Mouse (Mus musculus) T-cell, adult 2 months (primary cell): ENCODE data around the gene Bcas2.

ENCODE experiments used
- DNase-seq: peaks from one replicate; pipeline ENCODE4 v3.0.0; 2022; ENCODE audit warnings: low spot score

Bcas2 gene

DNA sequence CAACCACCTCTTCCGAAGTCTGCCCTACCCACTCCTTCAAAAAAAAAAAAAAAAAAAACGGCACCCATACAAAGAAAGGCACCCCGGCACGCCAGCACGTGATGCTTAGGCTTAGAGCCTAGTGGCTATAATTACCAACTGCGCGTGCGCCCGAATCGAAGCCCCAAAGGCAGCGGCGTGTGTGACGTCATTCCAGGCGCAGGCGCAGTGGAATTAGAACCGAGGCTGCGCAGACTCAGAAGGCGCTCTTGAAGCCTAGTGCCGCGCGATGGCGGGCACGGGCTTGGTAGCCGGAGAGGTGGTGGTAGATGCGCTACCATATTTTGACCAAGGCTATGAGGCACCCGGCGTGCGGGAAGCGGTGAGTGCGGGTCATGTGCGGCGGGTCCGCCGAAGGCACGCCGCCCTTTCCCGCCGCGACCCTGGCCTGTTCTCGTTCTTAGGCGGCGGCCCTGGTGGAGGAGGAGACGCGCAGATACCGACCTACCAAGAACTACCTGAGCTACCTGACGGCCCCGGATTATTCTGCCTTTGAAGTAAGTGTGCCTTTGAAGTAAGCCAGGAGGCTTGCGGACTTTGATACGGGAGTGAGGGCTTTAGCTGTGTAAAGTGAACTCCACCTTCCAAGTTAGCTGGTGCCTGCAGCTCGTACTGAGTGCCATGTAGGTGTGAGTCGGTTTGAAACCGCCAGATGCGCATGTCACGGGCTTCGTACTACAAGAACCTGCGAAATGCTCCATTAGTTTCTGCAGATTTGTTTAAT, at the start of gene Bcas2:
TSS of gene Bcas2 (plus strand) at position 151 of the 763 bp plus-strand sequence.
- DNase-seq: peak; percentile 98

- no peak for DNase-seq
Observed at GRCm38 (mm10) chr3:103123636-103124035, 47.8 kb upstream of the Bcas2 start.

- no peak for DNase-seq
Observed at GRCm38 (mm10) chr3:103126138-103126537, 45.3 kb upstream of the Bcas2 start.

DNA sequence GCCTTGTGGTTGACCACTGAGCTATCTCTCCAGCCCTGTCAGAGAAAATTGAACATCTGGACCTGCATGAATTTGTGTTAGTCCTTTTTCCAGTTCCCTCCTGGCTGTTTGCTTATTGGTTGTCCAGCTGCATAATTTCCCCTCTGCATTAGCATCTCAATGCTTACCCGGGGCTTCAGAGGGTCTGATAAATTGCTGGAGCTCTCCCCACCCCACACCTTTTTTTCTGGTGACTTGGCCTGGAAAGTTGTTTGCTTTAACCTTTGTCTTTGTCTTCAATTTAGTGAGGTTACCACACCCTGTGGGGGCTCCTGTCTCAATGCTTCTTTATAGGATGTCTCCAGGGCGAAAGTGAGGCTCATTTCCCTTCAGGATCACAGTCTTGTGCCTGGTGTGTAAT, 44.3 kb upstream of the Bcas2 start:
- DNase-seq: no peak

GRCm38 (mm10) chr3:103127721-103128120, 43.7 kb upstream of the Bcas2 start:
- DNase-seq: no peak

GRCm38 (mm10) chr3:103128251-103128650, 43.2 kb upstream of the Bcas2 start:
- DNase-seq: no peak

DNA sequence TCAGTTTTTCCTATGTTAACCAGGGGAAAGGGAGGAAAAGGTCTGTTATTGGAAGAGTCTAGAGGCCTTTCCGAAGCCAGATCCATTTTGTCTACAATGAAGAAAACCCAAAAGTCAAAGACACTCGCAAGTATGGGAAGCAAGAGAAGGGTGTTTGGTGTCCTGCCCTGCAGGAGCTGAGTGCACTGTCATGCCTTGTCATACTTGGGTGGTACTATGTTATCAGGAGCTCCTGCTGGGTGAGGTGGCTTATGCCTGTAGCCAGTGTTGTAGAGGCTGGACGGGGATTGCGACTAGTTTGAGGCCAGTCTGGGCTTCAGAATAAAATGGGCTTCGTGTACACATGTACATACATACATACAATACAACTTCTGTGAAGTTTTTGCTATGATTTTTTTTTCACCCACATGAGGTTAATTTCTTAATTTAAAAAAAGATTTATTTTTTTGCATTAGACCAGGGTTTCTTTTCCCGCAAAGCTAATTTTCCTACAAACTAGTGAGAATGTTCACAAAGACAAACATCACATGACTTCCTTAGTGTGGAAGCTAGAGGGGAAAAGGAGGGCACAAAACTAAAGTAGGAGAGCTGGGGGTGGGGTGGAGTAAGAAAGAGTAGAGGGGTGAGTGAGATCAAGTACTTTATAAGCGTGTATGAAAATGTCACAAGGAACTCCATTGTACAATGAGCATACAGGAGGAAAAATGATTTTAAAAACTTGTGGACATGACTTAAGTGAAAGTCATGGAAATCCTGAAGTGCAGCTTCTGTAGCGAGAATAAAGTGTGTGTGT, 41.9 kb upstream of the Bcas2 start:
- no peak for DNase-seq

- DNase-seq: peak; percentile 19
Observed at GRCm38 (mm10) chr3:103130236-103130751, 41.2 kb upstream of the Bcas2 start.

DNA sequence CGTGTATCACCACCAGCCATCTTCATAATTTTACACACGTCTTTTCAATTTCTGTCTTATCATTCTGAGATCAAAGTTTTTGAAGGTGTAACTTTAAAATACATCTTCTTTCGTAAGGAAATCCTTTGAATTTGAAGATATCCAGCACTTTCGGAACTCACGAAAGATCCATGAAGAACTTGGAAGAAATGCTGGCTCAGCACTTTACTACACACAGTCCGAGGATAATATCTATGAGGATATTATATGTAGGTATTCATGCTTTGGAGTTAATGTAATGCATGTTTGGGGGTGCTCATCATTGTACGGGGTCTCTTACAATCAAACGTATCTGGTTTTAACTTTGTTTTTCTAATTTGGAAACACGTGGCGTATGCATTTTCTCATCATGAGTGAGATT, 38.4 kb upstream of the Bcas2 start:
- DNase-seq: no peak

- DNase-seq: no peak
Observed at GRCm38 (mm10) chr3:103136414-103137077, 34.9 kb upstream of the Bcas2 start.

- DNase-seq: no peak
Observed at GRCm38 (mm10) chr3:103139047-103139446, 32.4 kb upstream of the Bcas2 start.

DNA sequence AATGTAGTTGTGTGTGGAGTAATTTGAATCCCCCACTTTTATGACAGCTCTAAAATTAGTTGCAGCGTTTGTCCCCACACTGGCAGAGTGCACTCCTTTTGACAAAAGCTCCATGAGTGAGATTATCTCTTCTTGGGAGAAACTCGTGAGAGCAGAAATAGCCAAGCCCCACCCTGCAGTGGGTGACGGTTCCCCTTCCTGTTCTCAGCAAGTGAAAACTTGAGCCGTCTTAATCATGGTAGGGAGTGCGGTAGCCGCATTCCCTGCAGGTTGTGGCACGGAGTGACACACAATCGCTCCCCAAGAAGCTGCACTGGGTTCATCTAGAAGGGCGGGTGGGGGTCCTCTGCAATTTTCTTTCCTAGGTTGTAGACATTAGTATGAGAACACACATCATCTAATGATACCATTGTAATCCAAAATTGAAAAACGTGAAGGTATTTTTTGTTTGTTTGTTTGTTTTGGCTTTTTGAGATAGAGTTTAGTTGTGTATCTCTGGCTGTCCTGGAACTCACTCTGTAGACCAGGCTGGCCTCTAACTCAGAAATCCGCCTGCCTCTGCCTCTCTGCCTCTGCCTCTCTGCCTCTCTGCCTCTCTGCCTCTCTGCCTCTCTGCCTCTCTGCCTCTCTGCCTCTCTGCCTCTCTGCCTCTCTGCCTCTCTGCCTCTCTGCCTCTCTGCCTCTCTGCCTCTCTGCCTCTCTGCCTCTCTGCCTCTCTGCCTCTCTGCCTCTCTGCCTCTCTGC, 31.2 kb upstream of the Bcas2 start:
- DNase-seq: peak; percentile 6

DNA sequence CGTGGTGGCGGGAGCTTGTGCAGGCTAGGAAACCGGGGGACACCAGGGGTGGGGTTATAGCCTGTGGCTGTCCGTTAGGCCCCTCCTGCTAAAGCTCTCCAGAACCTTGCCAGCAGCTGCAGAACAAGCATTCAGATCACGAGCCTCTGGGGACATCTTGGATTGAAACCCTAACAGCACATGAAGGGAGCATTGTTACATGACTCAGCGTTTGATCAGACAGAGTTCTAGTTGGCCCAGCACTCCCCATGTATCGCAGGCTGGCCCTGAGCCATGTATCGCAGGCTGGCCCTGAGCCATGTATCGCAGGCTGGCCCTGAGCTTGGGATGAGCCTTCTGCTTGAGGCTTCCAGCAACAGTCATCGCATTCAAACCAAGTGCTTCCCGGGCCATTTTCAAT, 30.2 kb upstream of the Bcas2 start:
- no peak for DNase-seq

DNA sequence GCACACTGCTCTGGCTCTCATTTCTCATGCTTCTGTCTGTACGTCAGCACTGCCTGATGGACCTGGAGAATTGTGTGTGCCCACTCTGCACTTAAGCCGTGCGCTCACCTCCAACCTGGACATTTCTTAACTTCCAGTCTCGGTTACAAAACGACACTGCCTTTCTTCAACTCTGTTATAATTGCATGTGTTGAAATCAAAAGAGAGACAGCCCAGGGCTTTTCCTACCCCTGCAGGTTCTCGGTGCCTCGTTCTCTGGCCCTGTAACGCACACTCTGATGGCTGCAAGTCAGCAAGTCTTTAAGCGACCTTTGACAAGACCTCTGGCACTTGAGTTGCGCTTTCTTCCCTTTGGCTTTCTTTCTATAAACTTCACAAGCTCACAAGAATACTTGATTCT, 29.1 kb upstream of the Bcas2 start:
- DNase-seq: no peak

GRCm38 (mm10) chr3:103145336-103145735, 26.1 kb upstream of the Bcas2 start:
- DNase-seq: no peak

- no peak for DNase-seq
Observed at GRCm38 (mm10) chr3:103145791-103146190, 25.7 kb upstream of the Bcas2 start.

DNA sequence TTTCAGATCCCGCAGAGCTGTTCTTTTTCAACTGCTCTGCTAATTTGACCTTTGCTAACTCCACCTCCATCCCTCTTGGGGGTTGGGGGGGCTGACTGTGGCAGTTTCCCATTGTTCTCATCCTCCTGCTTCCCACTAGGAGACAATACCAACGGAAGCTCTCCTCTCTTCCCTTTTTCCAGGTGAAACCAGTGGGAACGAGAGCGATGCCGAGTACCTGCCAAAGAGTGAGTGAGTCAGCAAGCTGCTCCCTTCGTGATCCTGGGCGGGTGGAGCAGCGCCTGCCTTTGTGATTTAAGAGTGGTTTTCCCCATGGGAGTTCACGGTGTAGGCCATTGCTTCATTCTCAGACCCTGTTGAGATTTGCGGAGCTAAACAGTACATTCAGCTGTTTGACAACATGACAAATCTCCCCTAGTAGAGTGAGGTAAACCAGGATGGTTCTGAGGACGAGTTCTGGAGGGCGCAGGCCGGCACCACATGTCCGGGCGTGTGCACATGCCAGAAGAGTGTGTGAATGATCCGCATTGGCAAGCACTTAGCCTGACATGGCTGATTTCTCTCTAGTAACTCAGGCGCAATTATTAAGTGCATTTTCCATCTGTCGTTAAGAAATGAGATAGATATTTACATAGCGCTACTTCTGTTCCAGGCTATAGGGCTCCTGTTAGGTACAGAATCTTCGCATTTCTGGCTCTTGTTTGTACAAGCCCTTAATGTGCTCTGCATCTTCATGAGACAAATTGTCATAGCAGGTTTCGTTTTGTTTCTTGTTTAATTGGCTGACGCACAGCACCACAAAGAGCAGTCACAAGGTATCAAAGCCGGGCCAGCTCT, 24.9 kb upstream of the Bcas2 start:
- no peak for DNase-seq

DNA sequence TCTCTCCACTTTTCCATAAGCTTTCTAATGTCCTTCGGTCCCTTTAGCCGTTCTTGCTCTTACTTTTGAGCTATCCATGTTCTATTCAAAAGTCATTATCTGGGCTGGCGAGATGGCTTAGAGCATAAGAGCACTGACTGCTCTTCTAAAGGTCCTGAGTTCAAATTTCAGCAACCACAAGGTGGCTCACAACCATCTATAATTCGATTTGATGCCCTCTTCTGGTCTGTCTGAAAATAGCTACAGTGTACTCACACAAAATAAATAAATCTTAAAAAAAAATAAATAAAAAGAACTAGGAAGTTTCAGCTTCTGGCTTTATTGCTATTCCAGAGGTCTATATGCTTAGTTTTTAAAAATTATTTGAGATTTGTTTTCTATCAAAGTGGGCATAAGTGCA, 23.7 kb upstream of the Bcas2 start:
- DNase-seq: no peak

- DNase-seq: no peak
Observed at GRCm38 (mm10) chr3:103148941-103149340, 22.5 kb upstream of the Bcas2 start.

DNA sequence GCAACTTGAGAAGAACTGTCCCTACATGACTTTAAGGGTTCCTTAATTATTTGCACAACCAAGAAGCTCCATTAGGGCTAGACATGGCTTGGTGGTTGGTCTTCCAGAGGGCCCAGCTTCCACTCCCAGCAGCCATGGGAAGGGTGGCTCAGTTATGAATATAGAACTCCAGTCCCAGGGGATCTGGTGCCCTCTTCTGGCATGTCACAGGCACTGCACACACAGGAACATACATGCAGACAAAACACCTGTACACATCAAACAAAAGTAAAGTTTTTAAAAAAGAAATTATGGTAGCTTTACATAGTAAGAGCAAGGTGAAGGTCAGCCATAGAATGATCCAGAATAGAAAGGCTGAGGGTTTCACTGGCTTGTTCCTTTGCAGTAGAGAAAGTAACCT, 17.7 kb upstream of the Bcas2 start:
- DNase-seq: no peak
